Mouse (Mus musculus): ENCODE results near the gene Aamdc. TPM values are rescaled to one million over a fixed set of nuclear protein-coding genes. Genes with fewer than 3 reads are reported as not detected.

Aamdc gene
- polyA plus RNA-seq, 1 experiment from 2014 or later: 55.3 TPM

GRCm38 (mm10) chr7:97578361-97579066 lies 783 bp downstream of the Aamdc start:
- peak; percentile 1; the same call in 1 of the 2 replicates for ATAC-seq (replicated peaks)
- peak overlapping the region; percentile 99 for H3K27ac ChIP-seq (replicated peaks)

DNA sequence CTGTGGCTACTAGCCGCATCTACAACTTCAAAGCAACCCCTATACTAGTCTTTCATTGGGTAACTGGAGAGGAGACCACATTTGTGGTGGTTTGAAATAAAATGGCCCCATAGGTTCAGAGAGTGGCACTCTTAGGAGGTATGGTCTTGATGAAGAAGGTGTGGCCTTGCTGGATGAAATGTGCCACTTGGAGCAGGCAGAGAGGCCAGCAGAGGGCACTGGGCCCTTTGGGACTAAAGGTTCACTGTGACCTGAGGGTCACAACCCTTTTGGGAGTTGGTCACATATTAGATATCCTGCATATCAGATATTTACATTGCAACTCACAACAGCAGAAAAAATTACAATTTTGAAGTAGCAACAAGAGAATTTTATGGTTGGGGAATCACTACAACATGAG lies 8.9 kb downstream of the Aamdc start:
- Histone ChIP-seq H3K4me2 (replicated peaks) (no peak overlapping the region), H3K9me3 (no peaks in the 10 kb centered on the region), H3K27me3 (no peaks in the 10 kb centered on the region), H3K36me3 (0 out of 2 replicates have a peak, but pooled peaks cover 2% of the 10 kb centered on the region), H3K27ac (replicated peaks) (no peak overlapping the region), H3K9ac (replicated peaks) (no peak overlapping the region), H3K4me3 (no peak overlapping the region), H3K4me1 (no peaks in the 10 kb centered on the region)
- WGBS: 88% methylated on average over 1 of the region's 1 CpGs
- no peak for ATAC-seq (replicated peaks)

More at GRCm38 (mm10) chr7:97578361-97579066, 783 bp downstream of the Aamdc start:
- Histone ChIP-seq H3K9me3 (no peaks in the 10 kb centered on the region), H3K4me2 (replicated peaks) (peak overlapping the region; percentile 63), H3K27me3 (no peaks in the 10 kb centered on the region), H3K4me1 (peaks cover 21% of the 10 kb centered on the region), H3K4me3 (peak overlapping the region; percentile 98), H3K9ac (replicated peaks) (peak overlapping the region; percentile 66), H3K36me3 (no peaks in the 10 kb centered on the region)
- WGBS: 29% methylated on average over 8 of the region's 8 CpGs

DNA sequence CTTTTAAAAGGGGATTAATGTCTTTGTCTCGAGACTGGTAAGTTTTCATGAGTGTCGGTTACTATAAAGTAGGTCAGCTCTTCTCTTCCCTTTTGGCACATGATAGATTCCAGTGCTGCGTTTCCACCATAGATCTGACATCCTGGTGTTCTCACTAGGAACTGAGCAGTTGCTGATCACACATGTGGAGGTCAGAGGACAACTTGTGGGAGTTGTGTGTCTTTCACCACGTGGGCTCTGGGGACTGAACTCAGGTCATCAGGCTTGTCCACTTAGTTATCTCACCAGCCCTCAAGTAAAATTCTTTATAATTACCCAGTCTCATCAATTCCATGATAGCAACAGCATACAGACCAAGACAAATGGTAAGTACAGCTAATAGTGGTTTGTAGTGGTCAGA lies 9.9 kb downstream of the Aamdc start:
- no peak overlapping the region for H3K27ac ChIP-seq (replicated peaks)
- 0 out of 2 replicates have a peak, but pooled peaks cover 2% of the 10 kb centered on the region for H3K36me3 ChIP-seq
- H3K4me1 ChIP-seq: no peaks in the 10 kb centered on the region
- no peak for ATAC-seq (replicated peaks)
- no peaks in the 10 kb centered on the region for H3K9me3 ChIP-seq
- H3K4me2 ChIP-seq (replicated peaks): no peak overlapping the region
- WGBS: 86% methylated on average over 4 of the region's 4 CpGs
- H3K9ac ChIP-seq (replicated peaks): no peak overlapping the region
- no peak overlapping the region for H3K4me3 ChIP-seq
- H3K27me3 ChIP-seq: no peaks in the 10 kb centered on the region

- H3K4me2 ChIP-seq (replicated peaks): no peak overlapping the region
- no peak for ATAC-seq (replicated peaks)
- no peak overlapping the region for H3K9ac ChIP-seq (replicated peaks)
- no peak overlapping the region for H3K27ac ChIP-seq (replicated peaks)
- no peaks in the 10 kb centered on the region for H3K9me3 ChIP-seq
- no peaks in the 10 kb centered on the region for H3K27me3 ChIP-seq
- WGBS: 92% methylated on average over 2 of the region's 2 CpGs
- no peak overlapping the region for H3K4me3 ChIP-seq
- H3K4me1 ChIP-seq: no peaks in the 10 kb centered on the region
- H3K36me3 ChIP-seq: no peaks in the 10 kb centered on the region; the same call in 1 of the 2 replicates
Observed at GRCm38 (mm10) chr7:97563576-97563975, 15.7 kb downstream of the Aamdc start.

GRCm38 (mm10) chr7:97550673-97551072 lies 28.6 kb downstream of the Aamdc start:
- H3K27ac ChIP-seq (replicated peaks): no peak overlapping the region
- no peak overlapping the region for H3K4me2 ChIP-seq (replicated peaks)
- 89% methylated on average over 9 of the region's 9 CpGs for WGBS
- H3K9me3 ChIP-seq: no peaks in the 10 kb centered on the region
- no peak for ATAC-seq (replicated peaks)
- H3K27me3 ChIP-seq: no peaks in the 10 kb centered on the region
- H3K9ac ChIP-seq (replicated peaks): no peak overlapping the region
- H3K36me3 ChIP-seq: no peaks in the 10 kb centered on the region
- no peaks in the 10 kb centered on the region for H3K4me1 ChIP-seq
- H3K4me3 ChIP-seq: no peak overlapping the region

DNA sequence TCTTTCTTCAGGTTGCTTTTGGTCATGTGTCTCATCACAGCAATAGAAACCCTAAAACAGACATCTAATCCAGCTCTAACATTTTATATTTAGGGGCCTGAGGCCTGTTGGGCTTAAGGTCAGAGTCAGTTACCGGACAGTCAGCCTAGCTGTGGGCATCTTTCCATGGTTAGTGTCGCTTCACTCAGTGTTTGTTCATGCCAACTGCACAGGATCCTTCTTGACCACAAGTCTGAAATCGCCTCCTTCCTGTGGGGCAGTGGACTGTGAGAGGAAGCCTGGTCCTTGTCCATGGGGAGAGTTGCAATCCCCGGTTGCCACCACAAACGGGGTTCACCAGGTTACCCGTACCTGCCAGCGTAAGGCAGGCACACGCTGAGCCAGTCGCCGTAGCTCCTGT lies 30.0 kb downstream of the Aamdc start:
- ATAC-seq (replicated peaks): no peak
- Histone ChIP-seq H3K27me3 (no peaks in the 10 kb centered on the region), H3K4me3 (no peak overlapping the region), H3K9me3 (no peaks in the 10 kb centered on the region), H3K9ac (replicated peaks) (no peak overlapping the region), H3K4me2 (replicated peaks) (no peak overlapping the region), H3K27ac (replicated peaks) (no peak overlapping the region), H3K4me1 (no peaks in the 10 kb centered on the region), H3K36me3 (no peaks in the 10 kb centered on the region)
- WGBS: 97% methylated on average over 10 of the region's 10 CpGs

DNA sequence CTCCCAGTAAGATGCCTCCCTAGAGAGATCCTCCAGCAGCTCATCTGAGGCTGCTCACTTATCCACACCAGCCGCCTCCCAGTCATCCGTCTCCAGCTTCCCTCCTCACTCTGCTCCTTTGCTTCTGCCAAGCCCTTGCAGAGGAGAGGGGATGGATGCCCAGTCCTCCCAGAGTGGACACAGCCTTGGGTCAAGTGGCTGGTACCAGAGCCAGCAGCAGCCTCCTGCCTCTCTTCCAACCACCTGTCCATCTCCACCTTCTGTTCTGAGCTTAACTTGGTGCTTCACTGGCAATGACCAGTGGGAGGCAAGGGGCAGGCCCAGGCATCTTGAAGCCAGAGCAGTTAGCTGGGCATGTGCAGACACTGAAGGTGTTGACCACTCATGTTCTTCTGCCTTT lies 32.8 kb downstream of the Aamdc start:
- no peak overlapping the region for H3K27ac ChIP-seq (replicated peaks)
- no peaks in the 10 kb centered on the region for H3K4me1 ChIP-seq
- H3K27me3 ChIP-seq: no peaks in the 10 kb centered on the region
- no peaks in the 10 kb centered on the region for H3K9me3 ChIP-seq
- no peak overlapping the region for H3K9ac ChIP-seq (replicated peaks)
- no peak for ATAC-seq (replicated peaks)
- H3K4me3 ChIP-seq: no peak overlapping the region
- peaks cover 25% of the 10 kb centered on the region for H3K36me3 ChIP-seq
- 92% methylated on average over 2 of the region's 2 CpGs for WGBS
- no peak overlapping the region for H3K4me2 ChIP-seq (replicated peaks)

DNA sequence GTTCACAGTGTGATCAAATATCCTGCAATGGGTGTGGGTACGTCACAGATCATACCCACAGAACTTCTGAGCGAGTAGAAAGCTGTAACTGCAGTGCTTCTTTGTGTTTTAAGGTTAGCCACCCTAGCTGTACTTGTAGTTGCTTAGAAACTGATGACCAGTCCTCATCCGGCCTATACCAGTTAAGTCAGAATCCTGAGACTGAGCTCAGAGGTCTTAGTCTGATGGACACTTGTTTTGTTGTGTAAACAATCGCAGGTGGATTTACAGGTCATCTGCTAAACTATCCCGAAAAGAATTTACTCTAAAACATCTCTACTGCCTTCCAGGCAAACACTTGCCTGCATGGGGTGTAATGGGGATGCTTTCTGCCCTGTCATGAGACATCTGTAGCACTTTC lies 42.7 kb downstream of the Aamdc start:
- Histone ChIP-seq H3K4me3 (no peak overlapping the region), H3K4me1 (no peaks in the 10 kb centered on the region), H3K9me3 (no peaks in the 10 kb centered on the region), H3K9ac (replicated peaks) (no peak overlapping the region), H3K27me3 (no peaks in the 10 kb centered on the region), H3K4me2 (replicated peaks) (no peak overlapping the region), H3K36me3 (peaks cover 82% of the 10 kb centered on the region), H3K27ac (replicated peaks) (no peak overlapping the region)
- ATAC-seq (replicated peaks): no peak
- 94% methylated on average over 5 of the region's 5 CpGs for WGBS

DNA sequence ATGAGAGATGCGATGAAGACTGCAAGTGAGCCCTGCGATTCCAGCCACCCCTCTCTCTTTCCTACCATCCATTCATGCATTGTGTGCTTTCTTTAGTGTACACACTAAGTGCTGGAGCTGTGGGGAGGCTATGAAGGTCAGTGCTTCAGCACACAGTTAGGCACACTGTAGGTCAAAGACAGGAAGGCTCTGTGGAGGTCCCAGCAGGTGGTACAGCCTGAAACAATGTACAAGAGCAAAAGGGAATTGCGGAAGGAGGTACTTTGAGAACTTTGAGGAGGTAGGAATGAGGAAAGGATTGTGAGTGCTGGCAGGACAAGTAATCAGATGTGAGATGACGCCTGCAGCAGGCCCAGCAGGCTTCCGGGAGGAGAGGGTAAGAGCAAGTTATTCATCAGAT lies 43.8 kb downstream of the Aamdc start:
- Histone ChIP-seq H3K36me3 (peaks cover 80% of the 10 kb centered on the region), H3K4me1 (no peaks in the 10 kb centered on the region), H3K27me3 (no peaks in the 10 kb centered on the region), H3K27ac (replicated peaks) (no peak overlapping the region), H3K9me3 (no peaks in the 10 kb centered on the region), H3K4me2 (replicated peaks) (no peak overlapping the region), H3K9ac (replicated peaks) (no peak overlapping the region), H3K4me3 (no peak overlapping the region)
- 84% methylated on average over 5 of the region's 5 CpGs for WGBS
- no peak for ATAC-seq (replicated peaks)

DNA sequence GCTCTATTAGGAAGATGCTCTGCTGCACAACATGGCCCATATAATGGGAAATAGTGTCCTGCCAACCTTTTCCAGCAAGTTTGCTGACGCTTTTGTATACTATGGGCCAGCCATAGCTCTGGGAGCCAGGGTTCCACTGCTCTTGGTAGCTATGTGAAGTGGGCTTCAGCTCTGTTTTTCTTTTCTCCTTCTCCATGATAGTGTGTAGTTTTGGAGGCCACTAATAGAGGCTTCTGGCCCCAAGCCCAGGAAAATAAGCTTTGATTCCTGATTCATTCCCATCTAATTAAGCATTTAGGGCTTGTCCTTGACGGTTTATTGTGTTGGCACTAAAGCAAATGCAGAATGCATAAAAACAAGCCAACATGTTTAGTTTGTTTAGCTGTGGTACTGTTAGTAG lies 59.4 kb downstream of the Aamdc start:
- H3K27ac ChIP-seq (replicated peaks): peak overlapping the region; percentile 59
- peaks cover 51% of the 10 kb centered on the region for H3K36me3 ChIP-seq
- H3K4me2 ChIP-seq (replicated peaks): no peak overlapping the region
- H3K4me1 ChIP-seq: peaks cover 14% of the 10 kb centered on the region
- ATAC-seq (replicated peaks): peak; percentile 68; the same call in 1 of the 2 replicates
- no peaks in the 10 kb centered on the region for H3K27me3 ChIP-seq
- no peak overlapping the region for H3K9ac ChIP-seq (replicated peaks)
- H3K9me3 ChIP-seq: no peaks in the 10 kb centered on the region
- WGBS: 32% methylated on average over 2 of the region's 2 CpGs
- no peak overlapping the region for H3K4me3 ChIP-seq

DNA sequence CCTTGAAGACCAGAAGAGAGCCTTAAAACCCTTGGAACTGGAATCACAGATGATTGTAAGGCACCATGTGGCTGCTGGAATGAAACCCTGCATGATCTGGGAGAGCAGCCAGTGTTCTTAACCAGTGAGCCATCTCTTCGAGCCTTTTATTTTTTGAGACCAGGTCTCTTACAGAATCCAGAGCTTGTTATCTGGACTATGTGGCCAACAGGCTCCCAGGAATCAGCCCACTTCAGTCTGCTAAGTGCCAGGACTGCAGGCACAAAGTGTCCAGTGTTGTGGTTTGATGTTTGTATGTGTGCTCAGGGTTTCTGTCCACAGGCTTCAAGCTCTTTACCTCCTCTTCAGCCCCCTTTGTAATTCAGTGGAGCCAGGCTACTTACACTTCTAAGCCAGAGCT lies 64.5 kb downstream of the Aamdc start:
- Histone ChIP-seq H3K9ac (replicated peaks) (no peak overlapping the region), H3K4me3 (no peak overlapping the region), H3K9me3 (no peaks in the 10 kb centered on the region), H3K36me3 (peaks cover 72% of the 10 kb centered on the region), H3K4me1 (peaks cover 7% of the 10 kb centered on the region), H3K4me2 (replicated peaks) (no peak overlapping the region), H3K27me3 (no peaks in the 10 kb centered on the region), H3K27ac (replicated peaks) (0 out of 2 replicates have a peak overlapping the region, but pooled peaks have one; percentile 34)
- no peak; the same call in 1 of the 2 replicates for ATAC-seq (replicated peaks)
- 50% methylated on average over 1 of the region's 1 CpGs for WGBS

GRCm38 (mm10) chr7:97500555-97501209 lies 78.6 kb downstream of the Aamdc start:
- Histone ChIP-seq H3K4me1 (no peaks in the 10 kb centered on the region), H3K27ac (replicated peaks) (no peak overlapping the region), H3K36me3 (peaks cover 33% of the 10 kb centered on the region), H3K4me3 (no peak overlapping the region), H3K4me2 (replicated peaks) (no peak overlapping the region), H3K9ac (replicated peaks) (no peak overlapping the region), H3K9me3 (no peaks in the 10 kb centered on the region), H3K27me3 (no peaks in the 10 kb centered on the region)
- peak; percentile 66 for ATAC-seq (replicated peaks)
- 66% methylated on average over 5 of the region's 5 CpGs for WGBS

Measured in forebrain, embryonic 15.5 days (tissue).